Comparison of ENCODE assay signal across 24 mouse cellular contexts in genomic region chr15:79970491-79970890, GRCm38 (mm10).
"Had no signal": no experiment of that assay in that cellular context is flagged by ENCODE, and none has a peak within 500 bp of the region (broad histone marks: within the 10 kb centered on the region; RNA-seq: fewer than 3 reads in every experiment).

No protein-coding gene starts in this region.

- H3K27ac ChIP-seq: heart, embryonic 10.5 days; hindbrain, embryonic 10.5 days; hindbrain, embryonic 12.5 days; hindbrain, embryonic 14.5 days; intestine, embryonic 15.5 days; limb, embryonic 13.5 days; limb, embryonic 15.5 days; liver, embryonic 12.5 days; liver, embryonic 14.5 days had no signal

- H3K36me3 ChIP-seq: heart, embryonic 10.5 days; heart, embryonic 12.5 days; hindbrain, embryonic 10.5 days; hindbrain, embryonic 12.5 days; intestine, embryonic 15.5 days; limb, embryonic 13.5 days; limb, embryonic 15.5 days; liver, embryonic 12.5 days had no signal

- H3K4me1 ChIP-seq: heart, embryonic 10.5 days; heart, embryonic 12.5 days; hindbrain, embryonic 10.5 days; hindbrain, embryonic 12.5 days; intestine, embryonic 15.5 days; limb, embryonic 13.5 days; limb, embryonic 15.5 days; liver, embryonic 12.5 days had no signal

- H3K9me3 ChIP-seq: heart, embryonic 10.5 days; heart, embryonic 12.5 days; hindbrain, embryonic 12.5 days; intestine, embryonic 15.5 days; limb, embryonic 15.5 days; liver, embryonic 12.5 days had no signal

- ATAC-seq: hindbrain, embryonic 16.5 days; inflammation-experienced regulatory T-cells, adult 6 months; intestine, embryonic 15.5 days; intestine, postnatal 0 days; liver, embryonic 12.5 days had no signal

- H3K4me3 ChIP-seq: heart, embryonic 10.5 days; heart, embryonic 12.5 days; hindbrain, embryonic 10.5 days; hindbrain, embryonic 12.5 days; intestine, embryonic 15.5 days; limb, embryonic 13.5 days; limb, embryonic 15.5 days; liver, embryonic 12.5 days had no signal

- H3K4me2 ChIP-seq: heart, embryonic 12.5 days; hindbrain, embryonic 12.5 days; hindbrain, embryonic 14.5 days; intestine, embryonic 15.5 days; limb, embryonic 13.5 days; limb, embryonic 15.5 days; liver, embryonic 12.5 days had no signal

- DNase-seq: gastrocnemius, postnatal 14 days; gastrocnemius, postnatal 36 days; heart, adult 18-20 months; heart, postnatal 10 days; heart, postnatal 4 days; kidney, adult 18-20 months; kidney, adult 8-10 months; kidney, postnatal 10 days; kidney, postnatal 25 days; left cerebral cortex, postnatal 4 days; lung, adult 18-20 months had no signal

- H3K9ac ChIP-seq: heart, embryonic 12.5 days; hindbrain, embryonic 12.5 days; hindbrain, embryonic 14.5 days; intestine, embryonic 15.5 days; limb, embryonic 13.5 days; limb, embryonic 15.5 days; liver, embryonic 12.5 days; liver, embryonic 14.5 days had no signal

- H3K27me3 ChIP-seq: heart, embryonic 12.5 days; hindbrain, embryonic 12.5 days; intestine, embryonic 15.5 days; limb, embryonic 13.5 days; limb, embryonic 15.5 days; liver, embryonic 12.5 days had no signal
